Mouse (Mus musculus) layer of hippocampus, postnatal 14 days (tissue): ENCODE results near the gene Mcam. TPM values are rescaled to one million over a fixed set of nuclear protein-coding genes. Genes with fewer than 3 reads are reported as not detected.
"Not testable (repeated sequence)": the region's sequence is repeated elsewhere in the genome, so short reads cannot be mapped to it uniquely, and the experiment has no call there.

Experiments
- DNase-seq, 2 experiments: peaks; one replicate each; pipeline ENCODE4 v3.0.0; 2021 to 2022; ENCODE audit warnings: low spot score in 2 of 2, mixed read lengths in 1 of 2
- total RNA-seq, 2 experiments: library from RNA; stranded (reverse); gene quantifications; 2 replicates each; pipeline ENCODE4 v1.2.3; 2021

Gene Mcam
- total RNA-seq, 2 experiments from 2014 or later = 24.5 to 27.8 TPM

DNA sequence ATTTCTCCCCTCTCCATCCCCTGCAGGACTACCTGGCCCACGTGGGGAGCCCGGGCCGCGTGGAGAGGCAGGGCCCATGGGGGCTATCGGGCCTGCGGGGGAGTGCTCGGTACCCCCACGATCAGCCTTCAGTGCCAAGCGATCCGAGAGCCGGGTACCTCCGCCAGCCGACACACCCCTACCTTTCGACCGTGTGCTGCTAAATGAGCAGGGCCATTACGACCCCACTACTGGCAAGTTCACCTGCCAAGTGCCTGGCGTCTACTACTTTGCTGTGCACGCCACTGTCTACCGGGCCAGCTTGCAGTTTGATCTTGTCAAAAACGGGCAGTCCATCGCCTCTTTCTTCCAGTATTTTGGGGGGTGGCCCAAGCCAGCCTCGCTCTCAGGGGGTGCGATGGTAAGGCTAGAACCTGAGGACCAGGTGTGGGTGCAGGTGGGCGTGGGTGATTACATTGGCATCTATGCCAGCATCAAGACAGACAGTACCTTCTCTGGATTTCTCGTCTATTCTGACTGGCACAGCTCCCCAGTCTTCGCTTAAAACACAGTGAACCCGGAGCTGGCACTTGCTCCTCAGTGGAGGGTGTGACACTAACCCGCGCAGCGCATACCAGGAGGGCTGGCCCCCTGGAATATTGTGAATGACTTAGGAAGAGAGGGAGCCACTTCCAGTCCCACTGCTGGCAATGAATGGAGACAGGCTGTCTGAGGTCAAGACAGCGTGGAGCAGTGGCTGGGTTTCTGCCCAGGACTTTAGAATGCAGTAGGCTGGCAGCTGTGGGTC is 25.8 kb upstream of the Mcam start:
- DNase-seq = no peak

DNA sequence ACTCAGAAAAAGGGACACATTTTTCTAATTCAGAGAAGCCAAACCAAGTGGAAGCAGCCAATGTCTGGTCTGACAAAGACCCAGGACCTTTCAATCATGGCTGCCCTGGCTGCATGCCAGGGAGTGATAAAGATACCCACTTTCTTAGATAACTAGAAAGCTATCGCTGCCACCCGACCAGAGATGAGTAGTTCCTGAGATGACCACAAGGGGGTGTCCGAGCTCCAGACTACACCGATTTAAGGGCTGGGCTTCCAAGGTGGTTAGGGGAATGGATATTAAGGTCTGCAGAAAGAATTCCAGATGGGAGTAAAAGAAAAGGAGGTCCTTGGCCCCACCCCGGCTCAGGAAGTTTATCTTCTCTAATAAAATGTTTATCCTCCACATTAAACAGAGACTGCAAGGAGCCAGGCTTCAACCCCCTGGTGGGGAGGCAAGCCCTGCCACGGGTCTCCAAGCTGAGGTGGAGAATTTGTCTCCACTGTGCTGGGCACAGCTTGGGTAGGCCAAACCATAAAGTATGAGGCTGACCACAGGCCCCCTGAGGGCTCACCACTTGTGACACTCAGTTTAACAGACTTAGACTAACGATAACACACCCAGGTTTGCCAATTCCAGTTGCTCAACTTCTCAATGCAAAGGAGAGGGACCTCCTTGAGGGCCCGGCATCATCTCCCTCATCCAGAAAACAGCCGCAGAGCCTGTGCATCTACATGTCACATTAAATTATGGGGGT is 24.7 kb upstream of the Mcam start:
- DNase-seq = peak; percentile 81 to 84

DNA sequence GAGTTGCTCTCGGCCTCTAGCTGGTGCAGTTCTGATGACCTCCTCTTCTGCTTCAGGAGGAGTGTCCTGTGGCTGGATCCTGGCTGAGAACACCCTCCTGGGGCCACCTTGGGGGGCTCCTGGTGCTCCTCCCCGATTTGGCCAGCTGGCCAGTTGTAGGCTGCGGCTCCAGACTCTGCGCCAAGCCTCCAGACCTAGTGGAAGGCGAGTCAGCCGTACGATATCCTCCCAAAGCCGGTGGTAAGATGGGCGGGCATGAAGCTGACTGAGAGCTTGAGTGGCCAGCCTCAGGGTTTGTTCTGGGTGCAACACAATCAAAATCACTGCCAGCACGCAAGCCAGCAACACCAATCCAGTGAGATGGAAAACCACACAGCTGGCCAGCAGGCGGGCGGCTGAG is 22.4 kb upstream of the Mcam start:
- DNase-seq = not testable (repeated sequence)

DNA sequence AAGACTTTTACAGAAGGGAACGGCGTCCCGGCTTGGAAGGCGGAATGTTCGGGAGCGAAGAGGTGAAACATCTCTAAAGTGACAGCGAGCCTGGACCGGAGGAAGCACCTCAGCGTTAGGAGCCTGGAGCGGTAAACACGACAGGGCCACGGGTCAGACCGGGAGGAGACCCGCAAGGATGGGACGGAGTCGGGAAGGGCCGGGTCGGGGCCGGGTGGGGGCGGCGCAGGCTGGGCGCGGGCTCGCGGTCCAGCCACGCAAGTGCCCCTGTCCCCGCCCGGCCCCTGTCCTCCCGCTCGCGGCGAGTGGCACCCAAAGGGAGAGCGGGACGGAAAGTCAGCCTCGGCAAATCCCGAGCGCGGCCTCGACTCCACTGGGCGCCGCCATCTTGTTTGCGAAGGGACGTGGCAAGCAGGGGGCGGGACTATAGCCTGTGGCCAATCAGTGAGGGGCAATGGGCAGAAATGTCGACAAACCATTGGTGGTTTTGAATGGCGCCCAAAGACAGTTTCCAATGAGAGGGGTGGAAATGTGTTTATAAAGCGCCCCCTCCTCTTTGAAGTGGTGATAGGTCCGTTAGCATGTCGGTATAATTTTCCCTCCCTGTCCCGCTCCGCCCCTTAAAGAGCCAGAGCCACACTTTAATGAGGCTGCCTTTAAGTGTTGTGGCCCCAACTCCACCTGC is 21.0 kb upstream of the Mcam start, which contains the start of the genes Gm49380 and Rnf26:
Gm49380 (minus strand) TSS at position 396 of the 685 bp plus-strand sequence.
Rnf26 (minus strand) TSS at position 413 of the 685 bp plus-strand sequence.
- DNase-seq = peak; percentile 94 to 98

DNA sequence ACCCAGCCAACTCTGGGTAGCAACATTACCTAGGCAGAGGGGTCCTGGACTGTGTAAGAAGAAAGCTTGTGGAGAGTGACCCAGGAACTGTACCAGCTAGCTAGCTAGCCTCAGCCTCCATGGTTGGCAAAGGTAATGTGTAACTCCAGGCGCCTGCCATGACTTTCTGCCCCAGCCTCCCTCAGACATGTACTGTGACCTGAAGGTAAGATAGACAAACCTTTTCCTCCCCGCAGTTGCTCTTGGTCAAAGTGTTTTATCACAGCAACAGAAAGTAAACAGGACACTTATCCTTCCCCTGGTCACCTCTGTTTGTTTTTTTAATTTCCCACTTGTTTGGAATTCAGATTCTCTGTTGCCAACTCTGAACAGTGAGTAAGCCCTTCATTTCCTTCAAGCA is 19.8 kb upstream of the Mcam start:
- no peak for DNase-seq

DNA sequence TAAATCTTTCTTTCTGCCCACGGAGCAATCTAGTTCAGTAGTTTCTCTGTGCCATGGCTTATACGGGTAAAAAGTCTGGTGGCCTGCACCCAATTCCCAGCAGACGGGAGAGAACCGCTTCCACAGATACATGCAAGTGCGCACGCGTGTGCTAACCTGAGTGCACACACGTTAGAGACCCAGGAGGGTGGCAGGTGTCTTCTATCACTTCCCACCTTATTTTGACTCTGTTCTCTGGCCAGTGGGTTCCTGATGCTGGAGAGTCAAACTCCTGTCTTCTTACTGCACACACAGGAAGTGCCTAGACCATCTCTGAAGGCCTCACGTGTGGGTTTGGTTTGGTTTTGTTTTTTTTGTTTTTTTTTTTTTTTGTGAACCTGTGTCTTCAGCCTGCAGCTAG is 18.7 kb upstream of the Mcam start:
- DNase-seq = no peak

DNA sequence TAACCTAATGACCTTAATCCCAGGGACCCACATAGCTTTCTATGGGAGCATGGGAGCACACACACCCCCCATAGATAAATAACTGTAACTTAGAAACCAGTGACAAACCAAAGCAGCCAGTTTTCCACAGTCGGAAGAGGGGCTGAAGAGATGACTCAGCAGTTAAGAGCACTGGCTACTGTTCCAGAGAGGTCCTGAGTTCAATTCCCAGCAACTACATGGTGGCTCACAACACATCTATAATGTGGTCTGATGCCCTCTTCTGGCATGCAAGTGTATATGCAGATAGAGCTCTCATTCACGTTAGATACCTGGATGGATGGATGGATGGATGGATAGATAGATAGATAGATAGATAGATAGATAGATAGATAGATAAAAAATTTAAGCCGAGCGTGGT is 18.1 kb upstream of the Mcam start:
- no peak for DNase-seq

DNA sequence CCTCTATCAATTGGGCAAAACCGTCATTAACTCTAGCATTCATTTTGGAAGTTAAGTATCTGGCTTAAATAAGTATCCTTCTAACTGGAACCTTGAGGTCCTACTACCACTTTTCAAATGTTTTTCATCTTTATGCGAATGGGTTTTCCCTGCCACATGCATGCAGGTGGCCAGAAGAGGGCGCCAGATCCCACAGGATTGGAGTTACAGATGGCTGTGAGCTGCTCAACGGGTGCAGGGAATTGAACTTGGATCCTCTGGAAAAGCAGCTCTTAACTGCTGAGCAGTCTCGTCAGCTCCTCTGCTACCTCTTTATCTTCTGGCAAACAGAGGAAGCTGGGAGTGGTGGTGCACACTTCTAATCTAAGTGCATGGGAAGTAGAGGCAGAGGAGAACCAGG is 15.3 kb upstream of the Mcam start:
- no peak for DNase-seq

DNA sequence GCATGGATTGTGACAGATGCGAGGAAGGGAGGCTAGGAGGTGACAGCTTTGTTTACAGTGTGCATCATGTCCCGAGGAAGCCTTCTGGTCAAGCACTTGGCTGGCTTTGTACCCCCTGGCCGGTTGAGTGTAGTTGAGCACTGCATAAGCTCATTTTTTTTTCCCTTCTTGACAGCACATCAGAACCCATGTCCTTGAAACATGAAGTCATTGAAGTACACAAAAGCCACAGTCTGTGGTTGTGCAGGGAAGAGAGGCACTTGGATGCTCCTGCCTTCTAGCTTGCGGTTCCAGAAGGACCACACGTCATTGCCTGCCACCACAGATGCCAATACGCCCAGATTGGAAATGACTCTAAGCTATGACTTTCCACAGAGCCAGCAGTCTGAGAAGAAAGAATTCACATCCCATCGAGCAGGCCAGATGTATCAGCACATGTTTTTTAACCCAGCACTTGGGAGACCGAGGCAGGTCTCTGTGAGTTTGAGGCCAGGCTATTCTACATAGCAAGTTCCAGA is 14.3 kb upstream of the Mcam start:
- DNase-seq = no peak

DNA sequence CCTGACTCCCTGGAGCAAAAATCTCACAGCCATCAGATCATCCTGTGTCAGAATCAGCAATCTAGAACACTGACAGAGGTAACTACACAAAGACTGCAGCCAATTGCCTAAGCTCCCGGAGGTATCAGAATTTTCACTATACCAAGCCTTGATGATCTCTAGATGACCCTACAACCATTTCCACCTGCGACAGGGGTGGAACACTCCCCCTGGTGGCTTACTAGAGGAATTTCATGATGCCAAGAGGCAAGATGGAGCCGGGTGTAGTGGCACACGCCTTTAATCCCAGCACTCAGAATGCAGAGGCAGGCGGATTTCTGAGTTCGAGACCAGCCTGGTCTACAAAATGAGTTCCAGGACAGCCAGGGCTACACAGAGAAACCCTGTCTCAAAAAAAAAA is 10.0 kb upstream of the Mcam start:
- no peak for DNase-seq

DNA sequence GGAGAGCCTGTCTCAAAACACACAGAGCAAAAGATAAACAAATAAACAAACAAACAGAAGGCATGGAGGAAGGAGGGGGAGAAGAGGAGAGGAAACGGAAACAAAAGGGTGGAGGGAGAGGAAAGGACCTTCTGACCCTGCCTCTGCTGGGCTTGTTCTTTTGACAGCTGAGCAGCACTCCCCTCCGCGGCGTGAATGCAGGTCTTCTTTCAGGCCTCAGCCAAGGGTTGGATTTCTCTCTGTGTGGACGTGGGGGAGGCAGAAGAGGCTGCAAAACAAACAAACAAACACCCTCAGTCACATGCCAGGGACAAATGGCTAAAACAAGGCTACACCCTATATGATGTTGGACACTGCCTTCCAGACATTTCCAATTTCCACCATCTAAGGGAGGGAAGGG is 9.2 kb upstream of the Mcam start:
- no peak for DNase-seq

DNA sequence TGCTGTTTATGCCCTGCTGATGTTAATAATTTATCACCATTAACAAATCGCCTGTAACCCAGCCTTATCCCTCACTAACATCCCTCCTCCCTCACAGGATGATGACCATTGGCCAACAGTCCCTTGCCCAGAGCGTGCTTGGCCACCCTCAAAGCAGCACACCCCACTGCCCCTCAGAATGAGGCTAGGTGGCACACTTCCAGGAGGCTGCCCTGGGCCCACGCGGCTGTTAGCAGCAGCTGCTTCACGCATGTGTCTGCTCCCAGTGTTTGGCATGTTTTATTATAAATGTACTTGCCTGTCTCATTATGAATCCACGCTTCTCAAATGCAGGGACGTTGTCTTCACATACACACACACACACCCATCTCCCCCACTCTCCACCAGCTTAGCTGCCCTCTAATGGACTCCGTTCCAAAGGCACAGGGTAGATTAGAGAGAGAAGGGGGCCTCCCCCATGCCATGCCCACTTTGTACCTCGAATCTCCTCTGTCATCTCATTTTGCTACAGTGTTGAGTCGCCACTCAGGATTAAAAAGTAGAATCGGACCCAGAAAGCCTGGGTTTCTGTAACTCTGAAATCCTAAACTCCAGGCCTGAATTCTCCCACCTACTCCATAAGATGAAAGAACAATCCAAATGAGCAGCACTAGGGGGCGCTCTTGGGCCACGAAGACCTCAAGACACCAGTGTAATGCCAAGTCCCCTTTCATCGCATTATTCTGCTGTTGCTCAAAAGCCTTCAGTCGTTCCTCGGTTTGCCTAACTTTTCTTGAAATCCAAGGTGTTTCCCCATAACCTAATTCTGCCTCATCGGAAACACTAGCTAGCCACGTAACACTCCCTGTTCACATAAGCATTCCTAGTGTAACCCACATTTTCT is 8.5 kb upstream of the Mcam start:
- DNase-seq = peak; percentile 86 to 92

DNA sequence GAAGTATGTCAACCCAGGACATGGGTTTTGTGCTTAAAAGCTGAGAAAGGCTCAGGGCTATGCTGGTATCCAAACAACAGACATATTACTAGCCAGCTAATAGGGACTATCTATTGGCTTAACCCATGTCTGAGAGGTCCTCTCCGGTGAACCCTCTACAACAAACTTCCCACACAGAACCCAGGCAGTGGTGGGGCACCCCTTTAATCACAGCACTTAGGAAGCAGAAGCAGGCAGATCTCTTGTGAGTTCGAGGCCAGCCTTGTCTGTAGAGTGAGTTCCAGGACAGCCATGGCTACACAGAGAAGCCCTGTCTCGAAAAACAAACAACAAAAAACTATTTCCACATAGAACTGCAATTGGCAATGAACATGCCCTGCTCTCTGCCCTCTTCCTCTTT is 7.5 kb upstream of the Mcam start:
- DNase-seq = no peak

DNA sequence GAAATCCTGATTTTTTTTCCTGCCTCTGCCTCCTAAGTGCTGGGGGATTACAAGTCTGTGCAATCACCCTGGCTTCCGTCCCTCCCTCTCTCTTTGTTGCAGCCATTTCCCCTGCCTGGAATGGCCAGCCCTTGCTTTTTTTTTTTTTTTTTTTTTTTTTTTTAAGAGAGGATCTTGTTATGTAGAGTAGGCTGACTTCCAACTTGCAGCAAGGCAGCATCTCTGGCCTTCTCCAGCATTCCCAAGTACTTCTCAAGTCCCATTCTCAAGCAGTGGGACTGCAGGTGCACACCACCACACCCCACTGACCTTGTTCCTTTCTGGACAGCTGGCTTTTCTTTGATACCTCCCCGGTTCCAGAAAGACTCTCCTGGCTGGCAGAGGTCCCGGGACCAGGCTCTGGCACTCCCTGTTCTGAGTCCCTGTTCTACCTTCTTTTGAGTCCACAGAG is 6.9 kb upstream of the Mcam start:
- DNase-seq = no peak

DNA sequence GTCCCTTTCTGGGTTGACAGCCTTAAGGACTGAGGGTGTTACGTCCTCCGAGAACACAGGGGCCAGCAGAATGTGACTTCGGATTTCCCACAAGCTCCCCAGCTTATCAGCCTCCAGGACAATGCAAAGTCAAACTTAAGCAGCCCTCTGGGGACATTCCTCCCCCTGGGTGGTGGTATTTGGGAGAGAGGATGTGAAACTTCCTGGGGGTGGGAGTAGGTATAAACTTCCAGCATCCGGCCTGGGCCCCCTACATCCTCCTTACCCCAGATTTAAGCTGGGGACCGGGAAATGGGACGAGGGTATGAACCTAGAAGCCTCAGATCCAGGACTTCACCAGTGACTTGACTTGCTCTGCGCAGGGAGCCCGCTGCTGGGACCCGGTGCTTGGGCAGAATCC is 4.6 kb upstream of the Mcam start:
- no peak for DNase-seq

DNA sequence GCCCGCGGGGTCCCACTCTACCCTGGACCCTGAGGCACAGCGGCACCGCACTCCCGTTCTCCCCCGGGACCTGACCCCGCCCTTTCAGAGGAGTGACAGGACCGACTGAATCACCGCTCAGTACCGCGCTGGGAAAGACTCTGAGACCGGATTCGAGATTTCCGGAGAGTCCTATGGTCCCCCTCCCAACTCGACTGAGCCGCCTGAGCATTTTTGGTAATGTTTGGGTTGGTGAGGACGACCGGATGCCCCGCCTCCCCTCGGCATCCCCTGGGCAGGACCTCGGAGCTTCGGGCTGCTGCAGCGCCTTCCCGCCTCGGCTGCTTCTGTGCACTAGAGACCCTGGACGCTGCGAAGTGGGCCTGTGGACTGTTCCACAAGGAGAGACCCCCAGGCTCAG is 4.2 kb upstream of the Mcam start:
- no peak for DNase-seq

DNA sequence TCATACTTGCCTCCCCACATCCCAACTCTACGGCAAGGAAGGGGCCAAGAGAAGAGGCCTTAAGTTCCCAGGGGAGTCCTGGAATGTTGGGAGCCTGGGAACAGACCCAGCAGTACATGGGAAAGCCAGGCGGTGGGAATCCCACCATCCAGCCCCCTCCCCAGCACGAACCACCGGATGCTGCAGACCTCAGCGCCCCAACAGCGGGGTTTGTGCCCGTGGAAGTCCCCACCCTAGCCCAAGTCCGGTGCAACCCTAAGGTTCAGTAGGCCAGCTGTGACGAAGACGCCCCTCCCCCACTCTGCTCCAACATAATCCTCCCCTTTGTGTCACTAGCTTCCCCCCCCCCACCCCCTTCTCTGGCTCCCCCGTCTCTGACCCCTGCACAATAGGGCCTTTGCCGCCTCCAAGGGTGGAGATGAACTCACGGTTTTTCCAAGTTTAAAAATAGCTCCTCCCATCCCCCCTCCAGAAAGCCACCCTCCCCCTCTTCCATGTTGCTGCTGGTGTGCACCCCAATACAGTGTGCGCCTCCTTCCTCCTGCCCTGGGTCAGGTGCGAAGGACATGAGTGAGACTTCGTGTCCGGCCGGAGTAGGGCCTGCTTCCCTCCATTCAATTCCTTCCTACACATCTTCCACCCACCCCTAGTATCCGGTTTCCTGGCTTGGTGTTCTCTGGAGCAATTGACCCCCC is 3.5 kb upstream of the Mcam start:
- no peak for DNase-seq

DNA sequence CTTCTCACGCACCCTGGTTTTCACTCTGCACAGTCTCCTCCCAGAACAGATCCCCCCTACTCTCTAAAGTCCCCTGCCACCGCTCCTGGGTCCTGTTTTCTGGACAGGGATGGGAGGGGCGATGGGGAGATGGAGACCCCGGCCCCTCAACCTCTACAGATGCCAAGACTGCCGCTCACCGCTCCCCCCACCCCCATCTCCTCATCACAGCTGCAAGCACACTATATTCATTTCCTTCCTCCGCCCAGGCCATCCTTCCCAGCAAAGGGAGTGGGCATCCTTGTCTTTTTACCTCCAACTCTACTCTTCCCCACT is 3.0 kb upstream of the Mcam start:
- no peak for DNase-seq

DNA sequence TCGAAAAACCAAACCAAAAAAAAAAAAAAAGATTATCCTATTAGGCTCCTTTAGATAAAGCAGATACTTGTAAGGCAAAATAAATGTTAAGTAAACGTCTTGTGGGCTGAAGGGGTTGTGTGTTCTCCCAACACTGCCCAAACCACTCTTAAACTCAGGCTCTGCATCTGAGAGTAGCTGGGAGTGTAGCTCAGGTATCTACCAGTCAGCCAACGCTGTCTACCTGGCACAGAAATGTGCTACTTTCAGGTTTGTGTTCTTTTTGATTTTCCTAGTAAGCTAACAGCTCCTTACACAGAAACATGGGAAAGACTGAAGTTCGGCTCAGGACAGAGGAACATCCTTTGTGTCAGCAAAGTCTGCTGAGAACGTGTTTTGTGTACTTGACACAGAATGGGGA is 2.1 kb upstream of the Mcam start:
- no peak for DNase-seq

DNA sequence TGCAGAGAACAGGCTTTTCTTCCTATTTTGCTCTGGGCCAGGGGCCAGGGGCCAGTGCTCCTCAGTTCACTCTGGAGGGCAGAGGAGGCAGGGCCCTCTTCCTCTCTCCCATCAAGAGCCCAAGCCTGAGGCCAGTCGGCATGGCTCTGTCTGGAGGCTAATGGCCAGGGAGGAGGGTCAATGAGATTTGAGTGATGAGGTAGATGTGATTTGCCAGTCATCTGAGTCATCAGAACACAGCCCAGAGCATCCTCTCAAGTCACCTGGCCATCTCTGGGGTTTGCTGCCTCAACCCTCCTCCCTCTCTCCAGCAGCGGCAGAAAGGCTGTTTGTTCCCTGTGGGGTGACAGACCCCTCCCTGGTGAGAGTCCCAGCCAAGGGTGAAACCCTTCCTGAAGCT is 982 bp upstream of the Mcam start:
- DNase-seq = no peak
